Mouse (Mus musculus) forebrain, embryonic 14.5 days (tissue): ENCODE data around the gene Actr6. TPM values are rescaled to one million over a fixed set of nuclear protein-coding genes. Genes with fewer than 3 reads are reported as not detected.
"Not testable (repeated sequence)": the region's sequence is repeated elsewhere in the genome, so short reads cannot be mapped to it uniquely, and the experiment has no call there.

Source experiments
- ATAC-seq: fragments of 200-750 bp; cut with Nextera tagmentation; 2 replicates; pipeline ENCODE4 v1.8.0; 2017; ENCODE audit warnings: mild to moderate bottlenecking, moderate library complexity
- DNase-seq: peaks from one replicate; pipeline ENCODE4 v3.0.0-alpha.2; 2015; ENCODE audit warnings: low spot score
- H3K27ac ChIP-seq: fragments of 300-500 bp; sonication (generic); 2 replicates; pipeline ENCODE4 v1.5.1; 2014; ENCODE audit warnings: low read depth, mild to moderate bottlenecking, control low read depth, low read length, moderate library complexity
- H3K27me3 ChIP-seq: fragments of 300-500 bp; sonication (generic); replicated peaks from 2 replicates; pipeline ENCODE4 v1.6.1; 2014; ENCODE audit warnings: low read length, control low read depth, mixed read lengths; ENCODE audit not compliant: control insufficient read depth, insufficient read depth
- H3K36me3 ChIP-seq: fragments of 300-500 bp; sonication (generic); 2 replicates; pipeline ENCODE4 v1.6.1; 2014; ENCODE audit warnings: low read length, control low read depth; ENCODE audit not compliant: control insufficient read depth, insufficient read depth
- H3K4me1 ChIP-seq: fragments of 300-500 bp; sonication (generic); 2 replicates; pipeline ENCODE4 v1.6.1; 2014; ENCODE audit warnings: antibody characterized with exemption, low read length, control low read depth; ENCODE audit not compliant: control insufficient read depth, insufficient read depth
- H3K4me2 ChIP-seq: fragments of 300-500 bp; sonication (generic); 2 replicates; pipeline ENCODE4 v1.6.1; 2014; ENCODE audit warnings: mild to moderate bottlenecking, control low read depth, low read length
- H3K4me3 ChIP-seq: fragments of 300-500 bp; sonication (generic); 2 replicates; pipeline ENCODE4 v1.5.1; 2014; ENCODE audit warnings: low read depth, low read length, control low read depth
- H3K9ac ChIP-seq: fragments of 300-500 bp; sonication (generic); 2 replicates; pipeline ENCODE4 v1.6.1; 2014; ENCODE audit warnings: mild to moderate bottlenecking, low read length, control low read depth, moderate library complexity
- H3K9me3 ChIP-seq: fragments of 300-500 bp; sonication (generic); replicated peaks from 2 replicates; pipeline ENCODE4 v1.6.1; 2016; ENCODE audit warnings: low read length, control low read depth, mixed read lengths; ENCODE audit not compliant: control insufficient read depth
- WGBS: fragments of 180-500 bp; shearing (Covaris S2); extraction: QIAGEN DNeasy Blood & Tissue Kit; methylation state at CpG from one replicate; pipeline ENCODE4 v1.1.7; 2014; 5-methylcytosine and 5-hydroxymethylcytosine counted together
- polyA plus RNA-seq: library from polyadenylated mRNA; unstranded; fragments of >200 nt; fragmentation: Nextera tagmentation; extraction: Ambion mirVana; gene quantifications from 2 replicates; pipeline ENCODE4 v1.2.1, GENCODE M21; 2014

Actr6 gene
- polyA plus RNA-seq, 1 experiment from 2014 or later = 63.3 TPM

- DNase-seq (no peak), ATAC-seq (no peak)
- Histone ChIP-seq H3K27me3 (no peaks in the 10 kb centered on the region), H3K9ac (no peak overlapping the region), H3K27ac (no peak overlapping the region), H3K4me1 (no peaks in the 10 kb centered on the region), H3K9me3 (no peaks in the 10 kb centered on the region), H3K4me2 (no peak overlapping the region), H3K36me3 (peaks cover 45% of the 10 kb centered on the region), H3K4me3 (no peak overlapping the region)
- 94% methylated on average over 3 of the region's 3 CpGs for WGBS
Observed at GRCm38 (mm10) chr10:89720796-89721195, 11.3 kb downstream of the Actr6 start.

DNA sequence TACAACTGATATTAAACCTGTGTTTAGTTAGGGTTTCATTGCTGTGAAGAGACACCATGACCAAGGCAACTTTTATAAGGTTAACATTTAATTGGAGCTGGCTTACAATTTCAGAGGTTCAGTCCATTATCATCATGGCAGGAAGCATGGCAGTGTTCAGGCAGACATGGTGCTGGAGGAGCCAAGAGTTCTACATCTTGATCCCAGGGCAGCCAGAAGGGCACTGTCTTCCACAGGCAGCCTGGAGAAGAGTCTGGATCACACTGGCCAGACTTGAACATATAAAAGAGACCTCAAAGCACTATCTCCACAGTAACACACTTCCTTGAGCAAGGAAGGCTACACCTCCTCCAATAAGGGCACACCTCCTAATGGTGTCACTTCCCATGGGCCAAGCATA is 11.8 kb downstream of the Actr6 start:
- Histone ChIP-seq H3K4me3 (no peak overlapping the region), H3K36me3 (peaks cover 45% of the 10 kb centered on the region)
- ATAC-seq = no peak

DNA sequence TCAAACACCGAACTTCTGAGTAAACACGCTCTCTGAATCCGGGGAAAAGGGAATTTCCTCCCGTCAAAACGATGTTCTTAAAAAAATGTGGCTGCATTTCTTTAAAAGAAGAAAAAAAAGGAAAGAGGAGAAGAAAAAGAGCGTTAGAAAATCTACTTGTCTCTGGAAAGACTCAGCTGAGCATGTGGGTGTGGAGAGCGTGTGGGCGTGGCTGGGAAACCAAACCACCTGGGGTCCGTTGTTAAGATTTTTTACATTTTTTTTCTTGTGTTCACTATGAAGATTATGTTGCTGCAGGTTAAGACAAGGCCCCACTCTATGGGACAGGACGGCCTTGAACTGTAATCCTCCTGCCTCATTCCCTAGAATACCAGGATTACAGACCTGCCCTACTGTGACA is 17.2 kb downstream of the Actr6 start:
- 91% methylated on average over 10 of the region's 10 CpGs for WGBS
- Histone ChIP-seq H3K27me3 (no peaks in the 10 kb centered on the region), H3K4me3 (no peak overlapping the region), H3K4me2 (no peak overlapping the region), H3K9ac (no peak overlapping the region), H3K4me1 (no peaks in the 10 kb centered on the region), H3K27ac (no peak overlapping the region), H3K9me3 (no peaks in the 10 kb centered on the region), H3K36me3 (peaks cover 53% of the 10 kb centered on the region)
- no peak for ATAC-seq
- DNase-seq = no peak

More for the DNA sequence above, 11.8 kb downstream of the Actr6 start:
- H3K9ac ChIP-seq = no peak overlapping the region
- no peak for DNase-seq
- H3K27ac ChIP-seq = no peak overlapping the region
- no peaks in the 10 kb centered on the region for H3K4me1 ChIP-seq
- no peak overlapping the region for H3K4me2 ChIP-seq
- H3K27me3 ChIP-seq = no peaks in the 10 kb centered on the region
- no peaks in the 10 kb centered on the region for H3K9me3 ChIP-seq

GRCm38 (mm10) chr10:89708720-89709119 is 23.4 kb downstream of the Actr6 start:
- ATAC-seq (no peak), DNase-seq (no peak)
- Histone ChIP-seq H3K27me3 (no peaks in the 10 kb centered on the region), H3K9ac (no peak overlapping the region), H3K4me2 (no peak overlapping the region), H3K4me1 (no peaks in the 10 kb centered on the region), H3K27ac (no peak overlapping the region), H3K4me3 (no peak overlapping the region), H3K9me3 (no peaks in the 10 kb centered on the region), H3K36me3 (peaks cover 21% of the 10 kb centered on the region)
- WGBS = 31% methylated on average over 10 of the region's 10 CpGs

- Histone ChIP-seq H3K36me3 (peaks cover 9% of the 10 kb centered on the region; the same call in 1 of the 2 replicates), H3K27ac (no peak overlapping the region), H3K27me3 (no peaks in the 10 kb centered on the region), H3K4me2 (no peak overlapping the region), H3K9me3 (no peaks in the 10 kb centered on the region), H3K4me3 (no peak overlapping the region), H3K9ac (no peak overlapping the region), H3K4me1 (no peaks in the 10 kb centered on the region)
- no peak for DNase-seq
- 84% methylated on average over 3 of the region's 3 CpGs for WGBS
- ATAC-seq = no peak
Observed at GRCm38 (mm10) chr10:89707397-89707796, 24.7 kb downstream of the Actr6 start.

- Histone ChIP-seq H3K9ac (no peak overlapping the region), H3K4me2 (no peak overlapping the region), H3K4me3 (no peak overlapping the region), H3K9me3 (no peaks in the 10 kb centered on the region), H3K4me1 (no peaks in the 10 kb centered on the region), H3K27me3 (no peaks in the 10 kb centered on the region), H3K27ac (no peak overlapping the region), H3K36me3 (no peaks in the 10 kb centered on the region)
- DNase-seq (no peak), ATAC-seq (no peak)
- WGBS = 62% methylated on average over 5 of the region's 5 CpGs
Observed at GRCm38 (mm10) chr10:89703042-89703441, 29.1 kb downstream of the Actr6 start.

DNA sequence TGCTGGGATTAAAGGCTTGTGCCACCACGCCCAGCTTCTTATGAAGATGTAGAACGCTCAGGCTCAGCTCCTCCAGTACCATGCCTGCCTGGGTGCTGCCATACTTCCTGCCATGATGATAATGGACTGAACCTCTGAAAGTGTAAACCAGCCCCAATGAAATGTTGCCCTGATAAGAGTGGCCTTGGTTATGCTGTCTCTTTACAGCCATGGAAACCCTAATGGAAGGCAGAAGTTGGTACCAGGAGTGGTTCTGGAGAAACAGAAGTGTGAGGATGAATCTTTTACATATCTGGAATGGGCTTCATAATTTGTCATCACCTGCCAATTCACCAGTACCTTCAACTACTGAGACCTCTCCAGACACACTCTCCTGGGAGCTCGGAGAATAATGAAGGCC is 34.1 kb downstream of the Actr6 start:
- DNase-seq (no peak), ATAC-seq (no peak)
- no peak overlapping the region for H3K4me2 ChIP-seq
- no peaks in the 10 kb centered on the region for H3K27me3 ChIP-seq
- H3K4me1 ChIP-seq = no peaks in the 10 kb centered on the region
- H3K9me3 ChIP-seq = no peaks in the 10 kb centered on the region
- no peak overlapping the region for H3K4me3 ChIP-seq
- no peaks in the 10 kb centered on the region for H3K36me3 ChIP-seq
- WGBS = 99% methylated on average over 3 of the region's 3 CpGs
- no peak overlapping the region for H3K27ac ChIP-seq
- H3K9ac ChIP-seq = no peak overlapping the region

DNA sequence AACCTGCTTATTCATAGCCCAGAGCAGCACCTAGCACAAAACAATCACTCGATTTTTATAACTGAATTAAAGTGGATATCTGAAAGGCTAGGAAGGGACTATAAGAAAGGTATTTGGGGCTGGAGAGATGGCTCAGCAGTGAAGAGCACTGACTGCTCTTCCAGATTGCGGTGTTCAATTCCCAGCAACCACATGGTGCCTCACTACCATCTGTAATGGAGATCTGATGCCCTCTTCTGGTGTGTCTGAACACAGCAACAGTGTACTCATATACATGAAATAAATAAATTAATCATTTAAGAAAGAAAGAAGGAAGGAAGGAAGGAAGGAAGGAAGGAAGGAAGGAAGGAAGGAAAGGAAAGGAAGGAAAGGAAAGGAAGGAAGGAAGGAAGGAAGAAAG is 35.8 kb downstream of the Actr6 start:
- H3K4me3 ChIP-seq, H3K4me2 ChIP-seq, H3K9ac ChIP-seq, ATAC-seq, H3K27me3 ChIP-seq, H3K36me3 ChIP-seq, DNase-seq, H3K27ac ChIP-seq, H3K4me1 ChIP-seq, H3K9me3 ChIP-seq: not testable (repeated sequence)
- WGBS = 81% methylated on average over 2 of the region's 2 CpGs

GRCm38 (mm10) chr10:89695194-89695911 is 36.7 kb downstream of the Actr6 start:
- DNase-seq = no peak

More at GRCm38 (mm10) chr10:89695194-89695911, 36.7 kb downstream of the Actr6 start:
- Histone ChIP-seq H3K4me3 (no peak overlapping the region), H3K9ac (no peak overlapping the region), H3K27ac (no peak overlapping the region), H3K9me3 (no peaks in the 10 kb centered on the region), H3K36me3 (no peaks in the 10 kb centered on the region), H3K4me2 (no peak overlapping the region), H3K4me1 (no peaks in the 10 kb centered on the region), H3K27me3 (no peaks in the 10 kb centered on the region)
- 82% methylated on average over 20 of the region's 20 CpGs for WGBS
- no peak for ATAC-seq
